Mouse (Mus musculus) cerebellum, adult 2 months (tissue): ENCODE results near the gene Armc12.

Source experiments
- CTCF ChIP-seq: fragments of 200-500 bp; IDR thresholded peaks from 2 replicates; pipeline ENCODE4 v1.5.1; 2011; ENCODE audit warnings: low read depth, mild to moderate bottlenecking, control low read depth, low read length, moderate library complexity, borderline replicate concordance; ENCODE audit not compliant: insufficient read depth
- POLR2A ChIP-seq: fragments of 200-500 bp; IDR thresholded peaks from 2 replicates; pipeline ENCODE4 v1.6.1; 2011; ENCODE audit warnings: low read length, control low read depth, borderline replicate concordance; ENCODE audit not compliant: insufficient read depth

DNA sequence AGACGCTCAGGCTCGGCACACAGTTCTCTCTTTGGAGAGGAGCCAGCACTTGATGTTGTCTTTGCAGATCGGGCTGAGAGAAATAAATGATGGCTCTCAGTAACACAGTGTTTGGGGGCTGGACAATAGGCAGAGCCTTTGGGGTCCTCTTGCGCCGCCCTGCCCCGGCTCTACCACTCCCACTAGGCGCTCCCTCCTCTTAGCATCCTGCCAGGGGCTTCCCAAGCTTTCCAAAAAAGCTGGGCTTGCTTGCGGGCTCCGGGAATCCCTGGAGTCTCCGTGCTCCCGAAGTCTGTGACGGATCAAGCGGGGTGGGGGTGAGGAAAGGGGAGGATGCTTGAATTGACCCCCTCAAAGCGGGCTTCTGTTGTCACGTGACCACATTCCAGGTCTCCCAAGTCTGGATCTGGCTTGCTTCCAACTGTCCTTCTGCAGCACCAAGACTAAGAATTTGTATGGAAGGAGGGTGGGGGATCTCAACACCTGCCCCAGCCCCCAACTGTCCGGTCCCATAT lies 13.1 kb upstream of the Armc12 start, which contains the start of gene Fkbp5:
- TF ChIP-seq CTCF (no peak), POLR2A (no peak)
